ENCODE assay signal across 13 mouse cellular contexts in the genomic region with DNA sequence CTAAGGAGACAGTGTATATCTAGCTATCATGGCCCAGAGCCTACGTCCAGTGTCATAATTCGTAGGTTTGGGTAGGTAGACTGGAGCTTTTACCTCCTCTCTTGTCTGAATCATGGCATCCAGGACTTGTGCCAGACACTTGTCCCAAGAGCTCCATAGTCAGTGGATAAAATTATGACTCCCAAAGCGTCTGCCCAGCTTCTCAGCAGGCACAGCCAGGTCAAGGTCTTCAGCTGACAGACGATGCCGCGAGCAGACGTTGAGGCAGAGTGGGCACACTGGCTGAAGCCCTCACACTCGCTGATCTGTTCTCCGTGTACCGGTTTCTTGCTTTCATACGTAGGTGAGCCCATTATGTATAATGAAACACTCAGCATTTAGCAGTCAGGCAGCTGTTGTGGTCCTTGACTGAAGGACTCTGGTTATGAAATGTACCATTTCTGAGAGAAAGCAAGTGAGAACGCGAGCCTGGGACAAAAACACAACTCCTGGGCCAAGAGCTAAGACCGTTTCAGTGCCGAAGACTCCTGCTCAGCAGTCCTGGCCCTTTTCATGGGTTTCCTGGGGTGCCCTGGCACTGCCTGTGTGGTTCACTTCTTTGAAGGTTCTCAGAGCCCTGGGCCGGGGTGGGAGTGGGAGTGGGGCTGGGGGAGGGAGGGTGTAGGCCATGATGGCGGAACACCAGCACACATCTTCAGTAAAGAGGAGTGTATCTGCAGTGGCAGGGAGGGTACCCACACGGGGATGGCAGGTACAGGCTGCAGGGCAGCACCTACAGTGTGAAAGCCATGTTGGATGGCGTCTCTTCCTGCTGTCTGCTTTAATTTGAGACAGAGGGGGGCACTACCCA.
DNase-seq lines count a peak whose midpoint lies in the region; ATAC-seq lines count a peak whose summit lies in the region.
"Had no signal": no experiment of that assay in that cellular context is flagged by ENCODE, and none has a peak within 500 bp of the region (broad histone marks: within the 10 kb centered on the region; RNA-seq: fewer than 3 reads in every experiment).

No protein-coding gene starts in this region.

- no peaks in the 10 kb centered on the region for H3K27me3 ChIP-seq in heart, embryonic 11.5 days (ENCODE audit: control insufficient read depth, insufficient read depth, low read length)
- no peaks in the 10 kb centered on the region for H3K27me3 ChIP-seq in heart, embryonic 10.5 days (ENCODE audit: insufficient read depth, poor library complexity, severe bottlenecking)
- H3K27me3 ChIP-seq: liver, embryonic 12.5 days had no signal

- no peaks in the 10 kb centered on the region for H3K36me3 ChIP-seq in heart, embryonic 11.5 days (ENCODE audit: control insufficient read depth, insufficient read depth, low read length)
- no peaks in the 10 kb centered on the region; the same call in 1 of the 2 replicates for H3K36me3 ChIP-seq in heart, embryonic 10.5 days
- H3K36me3 ChIP-seq: liver, embryonic 12.5 days had no signal

- DNase-seq in heart, adult 18-20 months = peak; percentile 61 to 62
- DNase-seq in adrenal gland, postnatal 14 days = peak; percentile 75
- no peak for DNase-seq in heart, embryonic 10.5 days (ENCODE audit: low spot score)
- peak; percentile 53 for DNase-seq in lung, postnatal 25 days (ENCODE audit: low spot score)
- no peak for DNase-seq in embryo, embryonic 10.5 days (ENCODE audit: low spot score)
- DNase-seq in urinary bladder, postnatal 25 days (ENCODE audit: low spot score) = no peak
- DNase-seq: gastrocnemius, postnatal 36 days; kidney, adult 18-20 months; right cerebral cortex, postnatal 14 days had no signal

- no peak overlapping the region for H3K27ac ChIP-seq in heart, embryonic 11.5 days (ENCODE audit: low read depth, low read length)
- H3K27ac ChIP-seq in heart, embryonic 10.5 days = peak overlapping the region; percentile 56
- H3K27ac ChIP-seq: hindbrain, embryonic 14.5 days; liver, embryonic 12.5 days had no signal

- H3K9ac ChIP-seq in heart, embryonic 11.5 days (ENCODE audit: low read depth, low read length) = no peak overlapping the region
- H3K9ac ChIP-seq: hindbrain, embryonic 14.5 days; liver, embryonic 12.5 days had no signal

- H3K9me3 ChIP-seq in heart, embryonic 11.5 days (replicated peaks; ENCODE audit: control insufficient read depth, low read length) = peaks cover 3% of the 10 kb centered on the region; the same call in 1 of the 2 replicates
- peaks cover 5% of the 10 kb centered on the region; the same call in 1 of the 2 replicates for H3K9me3 ChIP-seq in heart, embryonic 10.5 days
- H3K9me3 ChIP-seq: liver, embryonic 12.5 days had no signal

- H3K4me3 ChIP-seq in heart, embryonic 11.5 days (ENCODE audit: low read depth, low read length) = no peak overlapping the region
- no peak overlapping the region for H3K4me3 ChIP-seq in heart, embryonic 10.5 days
- H3K4me3 ChIP-seq: liver, embryonic 12.5 days had no signal

- WGBS in heart, embryonic 11.5 days (ENCODE audit: insufficient replicate concordance) = 91% methylated on average over 19 of the region's 19 CpGs
- WGBS in heart, embryonic 10.5 days = 90% methylated on average over 19 of the region's 19 CpGs

- no peak overlapping the region for H3K4me2 ChIP-seq in heart, embryonic 11.5 days
- H3K4me2 ChIP-seq: hindbrain, embryonic 14.5 days; liver, embryonic 12.5 days had no signal

- peaks cover 15% of the 10 kb centered on the region for H3K4me1 ChIP-seq in heart, embryonic 11.5 days (ENCODE audit: control insufficient read depth, insufficient read depth, low read length)
- H3K4me1 ChIP-seq in heart, embryonic 10.5 days = peaks cover 27% of the 10 kb centered on the region
- H3K4me1 ChIP-seq: liver, embryonic 12.5 days had no signal

- no peak for ATAC-seq in heart, embryonic 11.5 days (replicated peaks; ENCODE audit: insufficient number of reproducible peaks, low FRiP score, low TSS enrichment)
- ATAC-seq: forebrain, embryonic 14.5 days; liver, embryonic 12.5 days had no signal

Comparison
In these comparisons a context has a peak if more than half of its experiments do, and no peak if none do; other contexts are left out.
1. DNase-seq: peak in heart, adult 18-20 months (2 of 2), adrenal gland, postnatal 14 days (single experiment) and lung, postnatal 25 days (single experiment); none in heart, embryonic 10.5 days (single experiment), embryo, embryonic 10.5 days (single experiment) and urinary bladder, postnatal 25 days (single experiment).